Mouse (Mus musculus): ENCODE measurements at regions not wholly inside any gene's neighbourhood (a gene's known extent, or its start where the extent isn't known, plus 50 kb on each side); places are given as distances from the start of the nearest gene placed in this dataset.

DNA sequence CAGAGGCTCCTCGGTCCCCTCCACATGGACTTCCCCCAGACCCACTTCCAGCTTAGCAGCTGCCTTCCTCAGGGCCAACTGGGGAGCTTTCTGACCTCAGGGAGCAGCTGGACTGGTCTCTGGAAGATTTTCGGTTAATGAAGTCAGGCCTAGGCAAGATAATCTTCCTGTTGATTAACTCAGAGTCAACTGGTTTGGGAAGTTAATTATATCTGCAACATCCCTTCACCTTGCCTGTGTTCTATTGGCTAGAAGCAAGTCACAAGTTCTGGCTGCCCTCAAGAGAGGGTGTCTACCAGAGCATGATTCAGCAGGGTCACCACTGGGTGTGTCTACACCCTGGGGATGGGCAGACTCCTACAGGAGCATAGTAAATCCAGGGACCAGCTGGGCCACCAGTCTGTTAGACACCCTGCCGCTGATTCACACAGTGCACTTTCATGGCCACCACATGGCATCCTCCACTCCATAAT lies 53.9 kb upstream of the Maml3 start:
- no peak for DNase-seq

DNA sequence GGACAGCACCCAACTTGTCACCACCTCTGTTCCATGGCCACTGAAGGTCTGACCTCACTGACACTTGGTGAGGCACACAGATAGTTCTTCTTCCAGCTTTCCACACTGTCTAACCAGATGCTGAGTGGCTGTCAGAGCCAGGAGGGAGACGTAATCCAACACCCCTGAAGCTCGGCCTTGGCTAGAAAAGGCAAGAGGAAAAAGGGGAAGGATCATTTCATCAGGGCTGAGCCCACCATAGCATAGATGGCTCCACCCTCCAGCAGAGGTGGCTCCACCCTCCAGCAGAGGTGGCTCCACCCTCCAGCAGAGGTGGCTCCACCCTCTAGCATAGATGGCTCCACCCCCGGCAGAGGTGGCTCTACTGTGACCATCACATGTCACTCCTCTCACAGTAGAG lies 56.8 kb upstream of the Maml3 start:
- no peak for DNase-seq

DNA sequence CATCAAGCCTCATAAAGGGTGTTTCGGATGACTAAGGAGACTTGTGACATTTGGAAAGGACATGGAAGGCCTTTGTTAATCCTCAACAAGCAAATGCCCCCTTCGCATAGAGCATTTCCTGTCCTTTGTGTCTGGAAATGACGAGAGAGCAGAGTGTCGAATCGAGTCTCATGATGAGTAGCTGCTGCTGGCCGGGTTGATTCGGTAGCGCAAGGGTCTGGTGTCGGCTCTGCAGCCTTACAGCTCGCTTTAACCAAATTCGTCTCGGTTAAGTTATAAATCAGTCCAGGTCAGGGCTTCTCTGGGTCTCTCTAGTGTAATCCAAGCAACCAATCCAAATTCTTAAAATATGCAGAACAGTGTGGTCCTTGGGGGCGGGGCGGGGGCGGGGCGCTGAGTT lies 59.1 kb upstream of the Maml3 start:
- no peak for DNase-seq

DNA sequence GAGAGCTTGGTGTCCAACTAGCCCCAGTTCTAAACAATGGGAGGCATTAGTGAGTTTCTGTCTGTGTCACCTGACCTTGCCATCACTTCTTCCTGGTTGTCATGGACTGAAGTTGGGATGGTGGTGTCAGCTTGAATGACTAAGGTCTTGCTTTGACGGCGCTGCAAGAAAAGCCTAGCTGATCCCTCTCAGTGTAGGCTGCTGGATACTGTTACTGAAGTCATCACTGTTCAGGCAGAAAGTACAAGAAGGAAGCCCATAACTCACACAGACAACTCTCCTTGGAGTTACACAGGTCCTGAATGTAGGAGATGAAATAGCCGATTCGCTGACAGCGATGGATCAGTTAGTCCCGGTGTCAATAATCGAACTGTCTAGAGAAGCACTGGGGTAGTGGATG lies 62.5 kb upstream of the Maml3 start:
- DNase-seq = no peak

DNA sequence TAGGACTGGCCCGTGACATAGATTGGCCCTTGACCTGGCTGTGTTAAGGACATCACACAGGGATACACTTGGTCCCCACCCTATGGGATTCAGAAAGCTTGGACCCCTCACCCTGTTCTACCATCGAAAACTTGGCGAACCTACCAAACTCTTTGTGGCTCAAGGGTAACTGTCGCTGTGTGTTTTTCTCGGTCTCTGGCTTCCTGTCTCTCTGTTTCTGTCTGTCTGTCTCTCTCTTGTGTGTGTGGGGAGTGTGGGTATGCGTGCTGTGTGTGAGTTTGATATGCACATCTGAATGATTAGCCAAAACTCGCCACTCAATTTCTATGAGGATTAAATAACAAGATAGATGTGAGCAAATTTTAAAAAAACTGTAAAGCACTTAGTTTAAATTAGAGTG lies 66.0 kb upstream of the Maml3 start:
- DNase-seq = no peak

DNA sequence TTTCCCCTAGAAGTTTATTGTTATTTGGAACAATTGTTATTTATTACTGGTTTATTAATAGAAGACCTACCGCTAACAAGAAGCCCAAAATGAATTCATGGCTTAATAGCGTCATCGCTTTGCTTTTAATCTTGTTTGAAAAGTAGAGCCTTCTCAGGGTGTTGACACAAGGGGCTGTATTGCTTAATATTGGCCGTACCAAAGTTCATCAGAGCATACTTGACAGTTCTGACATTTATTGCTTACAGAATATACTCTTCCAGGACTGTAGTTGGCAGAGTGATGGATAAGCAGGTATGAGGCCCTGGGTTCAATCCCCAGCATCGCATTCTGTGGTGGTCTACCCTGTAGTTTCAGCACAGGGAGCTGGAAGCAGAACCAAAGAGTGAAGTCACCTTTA lies 66.4 kb upstream of the Maml3 start:
- DNase-seq = no peak

DNA sequence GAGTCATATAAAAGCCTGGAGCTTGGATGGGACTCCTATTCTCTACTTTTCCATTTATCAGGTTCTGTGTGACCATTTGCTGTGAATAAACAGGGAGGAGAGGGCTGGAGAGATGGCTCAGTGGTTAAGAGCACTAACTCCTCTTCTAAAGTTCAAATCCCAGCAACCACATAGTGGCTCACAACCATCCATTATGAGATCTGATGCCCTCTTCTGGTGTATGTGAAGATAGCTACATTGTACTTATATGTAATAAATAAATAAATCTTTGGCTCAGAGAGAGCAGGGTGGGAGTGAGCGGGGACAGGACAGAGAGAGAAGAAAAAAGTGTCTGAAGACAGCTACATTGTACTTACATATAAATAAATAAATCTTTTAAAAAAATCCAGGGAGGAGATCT lies 68.6 kb upstream of the Maml3 start:
- DNase-seq = no peak

DNA sequence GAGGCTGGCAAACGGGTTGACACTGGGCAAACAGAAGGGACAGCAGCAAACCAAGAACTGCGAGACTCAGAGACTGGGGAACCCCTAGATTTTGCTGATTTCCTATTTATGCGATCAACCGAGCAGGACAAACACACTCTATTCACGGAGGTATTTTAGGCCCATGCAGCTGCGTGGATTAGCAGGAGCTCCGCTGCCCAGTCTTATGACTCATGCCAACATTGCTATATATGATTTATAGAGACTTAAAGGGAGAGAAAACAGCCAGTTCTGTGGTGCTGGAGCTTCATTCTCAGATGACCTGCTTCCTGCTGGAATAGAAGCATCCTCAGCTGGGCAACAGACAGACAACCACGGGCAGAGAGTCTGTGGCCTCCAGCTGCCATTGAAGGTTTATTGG lies 71.2 kb upstream of the Maml3 start:
- DNase-seq = no peak

DNA sequence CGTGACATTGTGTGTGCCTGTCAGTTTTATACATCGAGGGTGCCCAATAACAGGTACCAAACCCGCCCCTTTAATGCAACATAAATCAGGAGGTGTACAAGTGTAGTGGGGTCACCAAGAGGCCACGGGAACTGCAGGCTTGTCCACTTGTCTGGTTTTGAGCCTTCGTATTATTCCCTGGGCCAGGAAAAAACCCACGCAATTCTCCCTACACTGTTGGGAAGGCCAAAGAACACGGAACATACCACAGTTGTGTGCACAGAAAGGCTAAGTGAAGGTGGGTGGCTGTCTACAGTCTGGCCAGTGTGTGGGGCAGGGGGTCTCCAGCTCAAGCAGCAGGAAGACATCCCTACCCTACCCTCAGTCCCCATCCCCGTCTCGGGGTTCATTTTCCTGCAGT lies 74.0 kb upstream of the Maml3 start:
- no peak for DNase-seq

DNA sequence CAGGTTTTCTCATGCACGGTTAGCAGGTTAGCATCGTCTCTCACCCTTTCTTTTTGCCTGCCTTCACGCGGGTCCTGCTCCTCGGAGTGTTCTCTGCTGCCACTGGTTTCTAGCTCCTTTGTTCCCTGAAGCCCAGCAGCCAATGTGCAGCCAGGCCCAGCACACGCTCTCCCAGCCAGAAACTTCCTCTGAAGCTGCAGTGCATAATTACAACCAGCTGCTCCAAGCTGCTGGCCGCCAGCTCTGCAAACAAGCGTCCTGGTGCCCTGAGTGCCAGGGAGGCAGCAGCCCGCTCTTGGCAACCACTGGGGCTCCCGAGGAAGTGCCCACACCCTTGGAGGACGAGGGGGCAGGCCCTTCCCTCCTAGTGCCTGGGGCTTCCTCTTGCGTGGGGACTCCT lies 74.8 kb upstream of the Maml3 start:
- peak; percentile 48 for DNase-seq

DNA sequence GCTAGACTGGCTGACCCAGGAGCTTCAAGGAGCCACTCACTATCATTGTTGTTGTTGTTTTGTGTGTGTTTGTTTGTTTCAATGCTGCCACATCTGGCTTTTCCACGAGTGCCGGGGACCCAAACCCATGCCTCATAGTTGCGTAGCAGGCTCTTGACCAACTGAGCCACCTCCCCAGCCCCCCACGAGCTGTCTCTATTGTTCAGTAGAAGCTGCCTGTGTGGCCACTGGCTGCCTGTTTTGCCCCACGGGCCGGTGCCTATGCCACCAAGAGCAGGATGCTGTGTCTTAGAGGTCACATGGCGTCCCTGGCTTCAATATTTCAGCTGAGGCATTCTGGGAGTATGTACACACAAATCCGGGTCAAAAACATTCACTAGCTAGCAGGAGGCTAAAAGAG lies 75.4 kb upstream of the Maml3 start:
- no peak for DNase-seq

DNA sequence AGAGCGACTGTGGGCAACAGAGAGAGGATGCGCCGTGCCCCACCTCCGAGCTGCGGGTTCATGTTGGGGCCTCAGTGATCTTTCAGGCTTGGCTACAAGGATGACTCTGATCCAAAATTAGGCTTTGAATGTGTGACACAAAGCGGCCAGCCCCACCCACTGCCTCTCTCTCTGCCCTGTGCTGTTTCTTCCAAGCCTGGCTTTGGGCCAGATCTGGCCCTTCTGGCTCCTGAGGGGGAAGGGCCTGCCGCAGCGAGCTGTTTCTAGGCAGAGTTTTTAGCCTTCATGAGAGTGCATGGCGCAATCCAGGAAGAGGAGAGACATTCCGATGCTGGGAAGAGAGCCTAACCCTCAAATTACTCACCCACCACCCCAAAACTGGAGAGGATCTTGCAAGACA lies 75.9 kb upstream of the Maml3 start:
- peak; percentile 90 for DNase-seq

DNA sequence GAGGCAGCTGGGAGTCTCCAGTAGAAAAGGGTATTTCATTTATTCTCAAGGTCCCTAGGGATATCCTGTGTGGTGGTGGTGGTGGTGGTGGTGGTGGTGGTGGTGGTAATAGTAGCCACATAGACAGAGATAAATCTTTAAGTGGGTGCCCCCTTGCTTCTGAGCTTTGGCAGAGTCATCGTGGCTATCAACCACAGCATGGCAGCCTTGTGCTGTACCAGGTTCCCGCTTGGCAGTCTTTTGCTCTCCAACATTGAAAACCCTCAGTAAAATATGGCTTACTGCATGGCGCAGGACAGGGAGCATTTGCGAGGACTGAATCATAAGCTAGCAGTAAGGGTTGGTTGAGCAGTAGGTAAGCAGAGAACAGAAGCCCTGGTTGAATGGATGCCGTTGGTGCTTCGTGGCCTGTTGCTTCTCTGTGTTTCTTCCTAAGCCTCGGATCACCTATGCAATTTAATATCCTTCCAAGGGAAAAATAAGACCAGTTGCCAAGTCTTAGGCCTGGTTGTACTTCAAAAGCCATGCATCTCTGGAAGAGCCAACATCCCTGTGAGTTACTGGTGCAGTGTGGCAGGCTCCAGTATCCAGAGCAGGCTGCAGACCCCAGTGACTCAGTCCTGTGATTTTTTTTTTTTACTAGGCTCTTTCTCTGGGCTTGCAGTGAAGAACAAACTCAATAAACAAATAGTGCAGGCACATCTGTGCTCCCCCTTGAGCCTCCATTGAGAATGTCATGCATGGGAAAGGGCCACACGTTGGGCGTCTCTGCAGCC lies 76.6 kb upstream of the Maml3 start:
- DNase-seq = no peak

DNA sequence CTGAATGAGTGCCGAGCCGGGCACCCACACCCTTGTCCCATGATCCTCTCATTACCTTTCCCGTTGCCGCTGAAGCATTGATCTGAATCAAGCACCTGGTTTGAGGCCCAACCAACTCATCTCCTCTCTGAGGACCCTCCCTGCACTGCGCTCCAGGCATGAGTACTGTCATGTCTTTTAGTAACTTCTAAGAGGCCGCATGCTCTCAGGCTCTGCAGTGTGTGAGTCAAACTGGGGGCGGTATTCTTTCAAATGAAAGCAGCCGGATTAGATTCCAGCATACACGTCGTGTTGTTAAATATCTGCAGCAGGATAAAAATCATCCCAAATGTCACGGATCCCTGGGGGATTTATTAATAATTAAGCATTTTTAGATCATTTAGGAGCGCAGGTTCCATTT lies 79.4 kb upstream of the Maml3 start:
- no peak for DNase-seq

DNA sequence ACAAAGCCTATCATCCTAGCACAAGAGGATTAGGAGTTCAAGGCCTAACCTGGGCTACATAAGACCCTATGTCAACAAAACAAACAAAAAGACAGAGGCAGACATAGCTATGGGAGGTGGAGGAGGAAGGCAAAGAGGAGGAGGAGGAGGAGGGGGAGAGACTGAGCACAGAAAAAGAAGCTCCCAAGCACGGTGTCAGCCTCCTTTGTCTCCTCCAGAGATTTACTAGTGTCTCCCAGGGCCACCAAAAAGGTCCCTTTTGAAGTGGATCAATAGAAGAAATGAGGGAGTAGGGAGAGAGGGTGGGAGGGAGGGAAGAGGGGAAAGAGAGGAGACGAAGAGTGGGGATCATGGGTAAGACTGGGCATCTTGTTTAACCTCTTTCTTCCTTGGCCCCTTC lies 80.5 kb upstream of the Maml3 start:
- DNase-seq = no peak

DNA sequence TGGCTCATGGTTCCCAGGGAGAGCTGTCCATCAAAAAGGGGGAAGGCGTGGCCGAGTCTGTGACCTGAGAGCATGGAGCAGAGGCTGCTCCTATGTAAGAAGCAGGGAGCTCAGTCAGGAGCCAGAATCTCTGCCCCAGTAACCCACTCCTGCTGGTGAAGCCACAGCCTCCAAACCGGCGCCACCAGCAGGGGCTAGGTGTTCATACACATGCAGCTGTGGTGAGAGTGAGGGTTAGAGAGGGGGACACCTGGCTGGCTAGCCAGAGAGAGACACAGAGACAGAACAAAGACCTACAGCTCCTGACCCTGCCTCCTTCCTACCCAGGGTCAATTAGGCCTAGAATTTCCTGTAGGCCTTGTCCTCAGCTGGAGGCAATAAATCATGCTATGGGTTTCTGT lies 80.7 kb upstream of the Foxo1 start:
- DNase-seq = no peak

DNA sequence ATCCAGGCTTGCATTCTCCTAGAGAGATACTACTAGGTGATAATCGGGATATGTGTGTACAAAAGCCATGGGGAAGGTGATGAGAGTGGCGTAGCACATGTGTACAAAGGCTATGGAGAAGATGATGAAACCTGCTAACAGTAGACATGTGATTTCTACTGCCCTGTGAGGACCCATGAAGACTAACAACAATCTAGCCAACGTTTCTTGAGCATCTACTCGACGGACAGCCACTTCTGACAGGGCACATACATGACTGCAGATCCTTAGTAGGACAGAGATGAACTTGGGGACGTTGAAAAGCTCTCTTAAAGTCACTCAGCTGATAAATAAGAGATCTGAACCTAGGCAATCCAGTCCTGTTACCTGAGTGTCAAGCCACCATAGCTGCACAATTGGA lies 79.8 kb upstream of the Foxo1 start:
- DNase-seq = no peak

DNA sequence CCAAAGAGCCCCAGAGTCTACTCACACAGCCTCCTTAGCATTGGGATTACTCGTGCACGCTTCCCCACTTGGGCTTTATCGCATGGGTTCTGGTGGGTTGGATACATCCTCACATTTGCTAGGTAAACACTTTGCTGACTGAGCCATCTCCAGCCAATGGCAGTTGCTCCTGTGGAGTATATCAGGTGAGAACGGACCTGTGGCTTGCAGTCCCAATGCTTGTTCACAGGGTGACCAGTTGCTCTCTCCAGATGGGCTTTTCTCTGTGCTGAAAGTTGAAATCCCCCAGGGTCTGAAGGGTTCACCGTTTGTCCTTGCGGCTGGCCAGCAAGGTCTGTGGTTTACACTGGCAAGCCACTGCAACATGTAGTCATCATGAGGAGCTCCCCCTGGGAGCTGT lies 79.1 kb upstream of the Foxo1 start:
- DNase-seq = no peak

DNA sequence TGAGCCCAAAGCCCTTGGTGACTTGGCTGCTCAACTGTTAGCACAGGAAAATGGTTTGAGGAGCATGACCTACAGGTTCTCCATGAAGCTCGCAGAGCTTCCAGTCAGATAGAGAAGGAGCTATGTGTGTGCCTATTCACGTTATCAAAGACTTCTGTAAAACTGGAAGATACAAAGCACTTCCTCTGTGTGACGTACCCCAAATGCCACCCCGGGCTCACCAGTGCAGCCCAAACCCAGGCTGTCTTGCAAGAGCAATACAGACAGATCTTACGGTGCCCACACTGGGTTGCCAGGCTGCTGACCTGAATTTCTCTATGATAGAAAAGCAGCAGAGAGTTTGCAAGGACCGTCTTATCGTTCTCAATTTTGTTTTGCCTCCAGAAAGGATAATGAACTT lies 78.1 kb upstream of the Foxo1 start:
- no peak for DNase-seq

DNA sequence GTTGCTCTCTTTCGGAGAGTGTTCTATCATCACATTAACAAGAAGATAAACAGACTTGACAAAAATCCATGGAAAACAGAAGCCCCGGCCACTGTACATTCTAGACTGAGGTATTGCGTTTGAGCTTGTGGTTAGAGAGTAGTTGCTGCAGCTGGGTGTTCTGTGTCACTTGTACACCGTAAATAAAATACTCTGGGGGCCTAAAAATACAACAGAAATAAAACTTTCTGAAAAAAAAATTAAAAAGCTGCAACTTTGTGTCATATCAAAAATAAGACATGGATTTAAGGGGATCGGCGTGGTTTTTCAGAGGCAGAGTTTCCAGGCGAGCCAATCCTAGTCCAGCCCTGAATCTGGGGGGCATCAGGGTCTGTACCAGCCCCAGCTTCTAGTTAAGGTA lies 75.1 kb upstream of the Foxo1 start:
- DNase-seq = no peak

DNA sequence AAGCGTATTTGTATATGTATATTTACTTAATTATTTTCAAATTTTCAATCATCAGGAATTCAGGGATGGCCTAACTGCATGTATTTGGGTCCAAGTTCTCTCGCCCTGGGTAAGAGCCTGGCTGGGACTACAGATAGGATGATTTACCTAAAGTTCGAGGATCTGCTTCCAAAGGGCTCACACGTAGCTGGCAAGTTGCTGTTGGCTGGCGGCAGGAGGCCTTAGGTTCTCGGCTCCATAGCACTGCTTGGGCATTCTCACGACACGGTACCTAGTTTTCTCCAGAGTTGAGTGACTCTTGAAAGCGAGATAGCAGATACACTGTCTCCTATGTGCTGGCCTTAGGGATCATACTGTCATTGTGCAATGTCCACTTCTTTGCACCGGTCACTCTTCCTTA lies 73.9 kb upstream of the Foxo1 start:
- DNase-seq = no peak

DNA sequence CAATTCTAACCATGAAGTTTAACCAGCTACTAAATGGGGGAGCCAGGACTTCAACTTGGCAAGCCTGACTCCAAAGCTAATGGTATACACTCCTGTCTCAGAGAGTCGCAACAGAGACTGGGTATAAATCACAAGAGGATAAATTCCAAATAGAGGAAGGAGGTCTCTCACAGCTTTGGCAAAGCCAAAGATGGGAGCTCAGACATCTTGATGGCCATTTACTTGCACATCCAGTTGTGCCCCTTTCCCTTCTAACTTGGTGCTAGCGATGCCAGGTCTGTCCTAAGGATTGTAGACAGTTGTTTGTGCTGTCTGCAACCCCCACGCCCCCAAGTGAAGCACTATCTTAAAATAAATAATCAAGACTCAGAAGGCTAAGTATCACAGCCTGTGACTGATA lies 72.7 kb upstream of the Foxo1 start:
- no peak for DNase-seq

DNA sequence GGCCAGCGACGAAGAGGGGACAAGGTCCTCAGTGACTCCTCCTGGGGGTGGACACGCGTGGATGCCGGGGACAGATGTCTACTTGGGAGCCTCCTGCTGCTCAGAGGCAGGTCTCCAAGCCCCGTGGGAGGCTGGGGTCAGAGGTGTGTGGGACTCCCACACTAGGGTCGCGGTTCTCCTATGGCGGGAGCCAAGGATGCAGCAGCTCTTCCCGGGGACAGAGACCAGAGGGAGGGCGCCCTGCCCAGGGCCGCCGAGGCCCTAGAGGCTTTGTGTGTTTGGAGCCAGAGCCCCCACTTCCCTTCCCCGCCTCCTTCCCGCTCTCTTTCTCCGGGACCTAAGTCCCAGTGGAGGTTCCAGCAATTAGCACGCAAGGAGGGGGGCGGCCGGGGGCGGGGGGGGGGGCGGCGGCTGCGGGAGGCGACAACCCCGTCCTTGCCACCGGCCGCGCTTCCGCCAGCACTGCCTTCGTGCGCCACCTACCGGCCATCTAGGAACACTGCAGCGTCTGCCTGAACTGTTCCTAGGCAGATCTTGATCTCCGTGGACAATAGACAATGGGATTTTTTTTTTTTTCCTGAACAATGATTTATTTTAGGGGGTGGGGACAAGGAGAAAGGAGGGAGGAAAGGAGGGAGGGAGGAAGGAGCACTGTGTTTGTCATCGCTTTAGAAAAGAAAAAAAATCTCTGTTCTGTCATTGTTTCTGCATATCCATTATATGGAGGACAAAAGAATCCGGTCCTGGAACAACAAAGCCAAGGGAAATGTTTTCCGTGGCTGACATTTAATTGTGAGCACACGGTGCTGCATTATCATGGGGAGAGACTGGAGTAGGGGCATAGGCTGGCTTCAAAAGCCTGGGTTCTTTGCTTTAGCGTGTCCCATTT lies 71.8 kb upstream of the Foxo1 start:
- DNase-seq = peak; percentile 84

DNA sequence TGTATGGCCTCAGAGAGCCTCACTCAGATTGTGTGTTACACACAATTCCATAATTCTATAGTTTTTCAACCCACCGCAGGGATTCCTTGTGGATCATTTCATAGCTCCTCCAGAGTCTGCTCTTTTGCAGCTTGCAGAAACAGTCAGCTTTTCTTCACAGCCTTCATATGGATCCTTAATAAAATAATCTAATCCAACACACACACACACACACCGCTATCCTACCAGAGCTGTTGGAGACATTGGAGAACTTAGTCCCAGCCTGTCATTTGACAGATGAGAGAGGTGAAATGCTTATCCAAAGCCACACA lies 71.2 kb upstream of the Foxo1 start:
- DNase-seq = no peak

Data from adrenal gland, adult 2 months (tissue).